Mouse (Mus musculus) embryonic facial prominence, embryonic 10.5 days (tissue): ENCODE measurements around the gene Tgfb1i1. TPM values are rescaled to one million over a fixed set of nuclear protein-coding genes. Genes with fewer than 3 reads are reported as not detected.

Experiments used
- DNase-seq: peaks from one replicate; pipeline ENCODE4 v3.0.0-alpha.2; 2017; ENCODE audit warnings: low spot score
- H3K27ac ChIP-seq: fragments of 300-500 bp; sonication (generic); replicated peaks from 2 replicates; pipeline ENCODE4 v1.5.1; 2016; ENCODE audit warnings: mild to moderate bottlenecking
- H3K27me3 ChIP-seq: fragments of 300-500 bp; sonication (generic); replicated peaks from 2 replicates; pipeline ENCODE4 v1.6.1; 2016; ENCODE audit warnings: low read depth, mild to moderate bottlenecking; ENCODE audit not compliant: poor library complexity, severe bottlenecking
- H3K36me3 ChIP-seq: fragments of 300-500 bp; sonication (generic); replicated peaks from 2 replicates; pipeline ENCODE4 v1.6.1; 2016; ENCODE audit warnings: mild to moderate bottlenecking, moderate library complexity
- H3K4me1 ChIP-seq: fragments of 300-500 bp; sonication (generic); 2 replicates; pipeline ENCODE4 v1.6.1; 2016
- H3K4me3 ChIP-seq: fragments of 300-500 bp; sonication (generic); 2 replicates; pipeline ENCODE4 v1.5.1; 2016; ENCODE audit warnings: mild to moderate bottlenecking, moderate library complexity
- H3K9me3 ChIP-seq: fragments of 300-500 bp; sonication (generic); 2 replicates; pipeline ENCODE4 v1.6.1; 2016; ENCODE audit warnings: mild to moderate bottlenecking
- WGBS: fragments of 180-500 bp; shearing (Covaris S2); methylation state at CpG from one replicate; pipeline ENCODE4 v1.1.7; 2016; 5-methylcytosine and 5-hydroxymethylcytosine counted together
- polyA plus RNA-seq: library from polyadenylated mRNA; unstranded; fragments of >200 nt; fragmentation: Nextera tagmentation; extraction: Ambion mirVana; gene quantifications from 2 replicates; pipeline ENCODE4 v1.2.1, GENCODE M21; 2016

Tgfb1i1 gene
- polyA plus RNA-seq: 23.6 and 25.3 TPM in 2 replicates

- Histone ChIP-seq H3K9me3 (no peaks in the 10 kb centered on the region), H3K36me3 (peaks cover 38% of the 10 kb centered on the region), H3K27ac (peak within 1 kb of the TSS; percentile 83), H3K4me1 (peaks cover 54% of the 10 kb centered on the region), H3K27me3 (peaks cover 34% of the 10 kb centered on the region), H3K4me3 (peak within 1 kb of the TSS; percentile 62)
- 2% methylated on average over 30 of the region's 30 CpGs for WGBS
- peak; percentile 65 for DNase-seq
These were observed at the start of gene Tgfb1i1 for GRCm38 (mm10) chr7:128246496-128247391. Tgfb1i1 (plus strand) TSS chr7:128246812.

GRCm38 (mm10) chr7:128201607-128202006 is 45.0 kb upstream of the Tgfb1i1 start:
- H3K27ac ChIP-seq: no peak overlapping the region
- no peak for DNase-seq
- H3K27me3 ChIP-seq: no peaks in the 10 kb centered on the region
- H3K4me1 ChIP-seq: no peaks in the 10 kb centered on the region
- no peaks in the 10 kb centered on the region for H3K36me3 ChIP-seq
- no peak overlapping the region for H3K4me3 ChIP-seq
- 92% methylated on average over 9 of the region's 9 CpGs for WGBS
- H3K9me3 ChIP-seq: no peaks in the 10 kb centered on the region

- no peaks in the 10 kb centered on the region for H3K4me1 ChIP-seq
- no peak for DNase-seq
- H3K9me3 ChIP-seq: no peaks in the 10 kb centered on the region
- no peak overlapping the region for H3K27ac ChIP-seq
- H3K36me3 ChIP-seq: no peaks in the 10 kb centered on the region
- H3K4me3 ChIP-seq: no peak overlapping the region
- H3K27me3 ChIP-seq: no peaks in the 10 kb centered on the region
- WGBS: 84% methylated on average over 9 of the region's 9 CpGs
These were observed 43.5 kb upstream of the Tgfb1i1 start for GRCm38 (mm10) chr7:128203071-128203470.

- no peak overlapping the region for H3K4me3 ChIP-seq
- no peaks in the 10 kb centered on the region for H3K4me1 ChIP-seq
- no peaks in the 10 kb centered on the region for H3K36me3 ChIP-seq
- H3K9me3 ChIP-seq: no peaks in the 10 kb centered on the region
- DNase-seq: no peak
- H3K27ac ChIP-seq: no peak overlapping the region
- no peaks in the 10 kb centered on the region for H3K27me3 ChIP-seq
- WGBS: 91% methylated on average over 8 of the region's 8 CpGs
These were observed 42.4 kb upstream of the Tgfb1i1 start for GRCm38 (mm10) chr7:128204179-128204578.

- 86% methylated on average over 18 of the region's 18 CpGs for WGBS
- H3K27me3 ChIP-seq: no peaks in the 10 kb centered on the region
- H3K4me3 ChIP-seq: no peak overlapping the region
- no peaks in the 10 kb centered on the region for H3K4me1 ChIP-seq
- DNase-seq: no peak
- no peaks in the 10 kb centered on the region for H3K36me3 ChIP-seq
- H3K9me3 ChIP-seq: no peaks in the 10 kb centered on the region
- H3K27ac ChIP-seq: no peak overlapping the region
These were observed 40.9 kb upstream of the Tgfb1i1 start for GRCm38 (mm10) chr7:128205695-128206094.

- 83% methylated on average over 6 of the region's 6 CpGs for WGBS
- Histone ChIP-seq H3K4me1 (no peaks in the 10 kb centered on the region), H3K4me3 (no peak within 1 kb of the TSS), H3K27ac (no peak within 1 kb of the TSS), H3K27me3 (no peaks in the 10 kb centered on the region), H3K36me3 (no peaks in the 10 kb centered on the region), H3K9me3 (no peaks in the 10 kb centered on the region)
- no peak for DNase-seq
These were observed 40.5 kb upstream of the Tgfb1i1 start, which contains the start of gene Cox6a2 for GRCm38 (mm10) chr7:128206152-128206551. Cox6a2 (minus strand) TSS chr7:128206387.

- Histone ChIP-seq H3K36me3 (no peaks in the 10 kb centered on the region), H3K4me3 (no peak overlapping the region), H3K9me3 (no peaks in the 10 kb centered on the region), H3K4me1 (no peaks in the 10 kb centered on the region), H3K27ac (no peak overlapping the region), H3K27me3 (no peaks in the 10 kb centered on the region)
- DNase-seq: peak; percentile 64
- WGBS: 8% methylated on average over 4 of the region's 4 CpGs
These were observed 38.4 kb upstream of the Tgfb1i1 start for GRCm38 (mm10) chr7:128208187-128208586.

- H3K4me1 ChIP-seq: no peaks in the 10 kb centered on the region
- H3K4me3 ChIP-seq: no peak overlapping the region
- DNase-seq: no peak
- no peak overlapping the region for H3K27ac ChIP-seq
- H3K9me3 ChIP-seq: no peaks in the 10 kb centered on the region
- no peaks in the 10 kb centered on the region for H3K27me3 ChIP-seq
- WGBS: 54% methylated on average over 3 of the region's 3 CpGs
- H3K36me3 ChIP-seq: no peaks in the 10 kb centered on the region
These were observed 36.8 kb upstream of the Tgfb1i1 start for GRCm38 (mm10) chr7:128209826-128210225.

- H3K4me3 ChIP-seq: no peak overlapping the region
- no peaks in the 10 kb centered on the region for H3K36me3 ChIP-seq
- no peaks in the 10 kb centered on the region for H3K9me3 ChIP-seq
- WGBS: 85% methylated on average over 4 of the region's 4 CpGs
- no peaks in the 10 kb centered on the region for H3K27me3 ChIP-seq
- H3K27ac ChIP-seq: no peak overlapping the region
- DNase-seq: no peak
- 0 out of 2 replicates have a peak, but pooled peaks cover 2% of the 10 kb centered on the region for H3K4me1 ChIP-seq
These were observed 26.7 kb upstream of the Tgfb1i1 start for GRCm38 (mm10) chr7:128219952-128220351.

GRCm38 (mm10) chr7:128220936-128221335 is 25.7 kb upstream of the Tgfb1i1 start:
- Histone ChIP-seq H3K4me3 (no peak overlapping the region), H3K27me3 (no peaks in the 10 kb centered on the region), H3K36me3 (no peaks in the 10 kb centered on the region), H3K9me3 (no peaks in the 10 kb centered on the region), H3K4me1 (0 out of 2 replicates have a peak, but pooled peaks cover 2% of the 10 kb centered on the region), H3K27ac (no peak overlapping the region)
- WGBS: 87% methylated on average over 3 of the region's 3 CpGs
- DNase-seq: no peak

GRCm38 (mm10) chr7:128231741-128232140 is 14.9 kb upstream of the Tgfb1i1 start:
- DNase-seq: no peak
- Histone ChIP-seq H3K9me3 (no peaks in the 10 kb centered on the region), H3K27ac (no peak overlapping the region), H3K27me3 (no peaks in the 10 kb centered on the region), H3K4me1 (peaks cover 3% of the 10 kb centered on the region), H3K4me3 (no peak overlapping the region), H3K36me3 (peaks cover 9% of the 10 kb centered on the region; the same call in 1 of the 2 replicates)
- WGBS: 46% methylated on average over 8 of the region's 8 CpGs

- Histone ChIP-seq H3K36me3 (peaks cover 11% of the 10 kb centered on the region), H3K9me3 (no peaks in the 10 kb centered on the region), H3K27me3 (no peaks in the 10 kb centered on the region), H3K4me3 (no peak overlapping the region), H3K4me1 (peaks cover 20% of the 10 kb centered on the region), H3K27ac (no peak overlapping the region)
- no peak for DNase-seq
- 84% methylated on average over 2 of the region's 2 CpGs for WGBS
These were observed 11.8 kb upstream of the Tgfb1i1 start for GRCm38 (mm10) chr7:128234796-128235195.

GRCm38 (mm10) chr7:128235481-128235880 is 11.1 kb upstream of the Tgfb1i1 start:
- peaks cover 18% of the 10 kb centered on the region for H3K36me3 ChIP-seq
- peaks cover 25% of the 10 kb centered on the region for H3K4me1 ChIP-seq
- H3K4me3 ChIP-seq: no peak overlapping the region
- WGBS: 89% methylated on average over 1 of the region's 1 CpGs
- DNase-seq: no peak
- H3K9me3 ChIP-seq: no peaks in the 10 kb centered on the region
- no peak overlapping the region for H3K27ac ChIP-seq
- no peaks in the 10 kb centered on the region for H3K27me3 ChIP-seq
